Mouse (Mus musculus) cerebellum, adult 2 months (tissue): ENCODE results near the gene Plekhg4.

ENCODE experiments used
- CTCF ChIP-seq: fragments of 200-500 bp; IDR thresholded peaks from 2 replicates; pipeline ENCODE4 v1.5.1; 2011; ENCODE audit warnings: low read depth, mild to moderate bottlenecking, control low read depth, low read length, moderate library complexity, borderline replicate concordance; ENCODE audit not compliant: insufficient read depth
- POLR2A ChIP-seq: fragments of 200-500 bp; IDR thresholded peaks from 2 replicates; pipeline ENCODE4 v1.6.1; 2011; ENCODE audit warnings: low read length, control low read depth, borderline replicate concordance; ENCODE audit not compliant: insufficient read depth

DNA sequence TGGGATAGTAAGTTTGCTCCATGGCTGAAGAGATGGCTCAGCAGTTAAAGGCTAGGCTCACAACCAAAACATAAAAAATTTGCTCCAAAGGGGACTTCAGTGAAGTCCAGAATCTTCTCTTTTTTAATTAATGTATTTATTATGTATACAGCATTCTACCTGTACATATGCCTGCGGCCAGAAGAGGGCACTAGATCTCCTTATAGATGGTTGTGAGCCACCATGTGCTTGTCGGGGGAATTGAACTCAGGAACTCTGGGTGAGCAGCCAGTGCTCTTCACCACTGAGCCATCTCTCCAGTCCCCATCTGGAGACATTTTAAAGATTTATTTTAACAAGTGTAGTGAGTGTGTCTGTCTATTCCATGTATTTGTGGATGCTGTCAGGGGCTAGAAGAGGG lies 6.0 kb upstream of the Plekhg4 start:
- TF ChIP-seq CTCF: peak; percentile 11; the same call in 1 of the 2 replicates
- TF ChIP-seq POLR2A: no peak
